Mouse (Mus musculus): Measurements from ENCODE around the gene Nup62cl. TPM values are rescaled to one million over a fixed set of nuclear protein-coding genes. Genes with fewer than 3 reads are reported as not detected.

Nup62cl gene
- total RNA-seq (2023), result not detected

DNA sequence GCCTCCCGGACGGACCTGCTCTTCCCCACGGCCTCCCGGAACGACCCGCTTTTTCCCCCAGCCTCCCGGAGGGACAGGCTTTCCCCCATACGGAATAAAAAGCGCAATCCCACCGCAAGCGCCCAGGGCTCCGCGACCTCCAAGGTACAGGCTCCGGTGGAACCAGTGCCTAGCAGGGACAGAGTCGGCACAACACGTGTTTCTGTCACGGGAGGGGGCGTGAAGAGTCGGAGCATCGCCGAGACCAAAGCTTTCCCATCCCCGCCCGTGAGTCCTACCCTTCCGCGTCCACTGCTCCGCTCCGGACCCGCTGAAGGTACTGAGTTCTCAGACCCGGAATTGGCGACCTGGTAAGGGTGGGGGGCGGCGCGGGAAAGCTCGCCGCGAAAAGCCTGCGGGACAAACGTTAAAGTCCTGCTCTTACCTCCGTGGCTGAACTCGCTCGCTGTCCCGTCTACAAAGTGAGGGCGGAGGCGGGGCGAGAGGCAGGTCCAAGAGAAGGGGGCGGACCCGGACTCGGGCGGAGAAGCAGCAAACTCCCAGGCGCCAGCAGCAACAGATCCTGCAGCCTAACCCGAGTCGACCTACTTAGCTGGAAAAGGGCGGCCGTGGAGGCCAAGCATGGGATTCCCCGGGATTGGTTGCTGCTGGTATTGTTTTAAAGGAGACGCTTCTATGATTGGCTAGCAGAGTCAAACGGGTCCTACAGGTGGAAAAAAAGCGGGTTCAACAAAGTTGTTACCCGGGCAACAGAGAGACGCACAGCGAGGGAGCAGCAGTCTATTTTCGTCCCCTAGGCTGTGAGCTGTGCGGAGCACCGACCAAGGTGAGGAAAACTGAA lies at the start of gene Nup62cl, which contains the start of gene Pih1h3b:
Gene Nup62cl, minus strand, starts transcription at position 578 of the 841 bp plus-strand sequence.
Gene Pih1h3b, plus strand, starts transcription at position 745 of the 841 bp plus-strand sequence.

DNA sequence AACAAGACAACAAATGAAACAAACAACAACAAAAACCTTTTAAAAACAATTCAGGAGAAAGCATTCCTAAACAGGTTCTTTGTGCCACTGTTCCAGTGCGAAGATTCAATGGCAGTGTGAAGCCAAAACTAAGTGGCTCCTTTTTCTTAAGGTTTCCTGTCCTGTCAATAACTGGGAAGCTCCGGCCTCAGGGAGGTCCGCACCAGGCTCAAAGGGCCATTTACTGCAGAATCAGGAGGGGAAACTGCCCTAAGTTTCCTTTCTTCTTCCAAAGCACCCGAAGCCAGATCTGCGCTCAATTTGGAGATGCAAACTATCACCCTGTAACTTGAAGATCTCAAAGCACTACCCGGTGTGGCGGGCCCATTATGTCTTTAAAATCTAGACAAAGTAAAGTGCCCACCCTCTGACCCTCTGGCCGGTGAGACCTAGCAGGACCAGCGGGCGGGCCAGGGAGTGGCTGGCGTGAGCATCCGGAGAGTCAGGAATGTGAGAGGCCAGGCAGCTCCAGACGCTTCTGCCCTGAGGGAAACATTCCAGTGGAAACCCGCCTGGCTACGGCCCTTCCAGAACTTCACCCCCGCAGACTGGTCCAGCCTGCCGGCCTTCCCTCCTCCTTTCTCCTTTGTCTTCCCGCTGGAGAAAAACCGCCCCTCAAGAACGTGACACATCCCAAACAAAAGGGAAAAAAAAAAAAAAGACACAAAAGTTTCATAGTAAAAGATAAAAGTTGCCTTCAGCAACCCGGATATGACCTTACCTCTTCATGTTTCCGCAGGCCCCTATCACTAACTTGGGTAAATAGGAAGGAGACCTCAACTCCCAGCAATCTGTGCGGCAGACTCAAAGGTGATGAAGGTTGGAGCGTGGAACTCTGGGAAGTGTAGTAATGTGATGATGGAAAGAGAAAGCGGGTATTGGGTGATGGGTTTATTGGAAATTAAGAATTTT lies 64.5 kb downstream of the Nup62cl start, which contains the start of gene Rbm41:
Gene Rbm41, minus strand, starts transcription at position 856 of the 951 bp plus-strand sequence.

Other genes with a start within 250 kb of the Nup62cl start
- gene Morc4, start 191.0 kb downstream of the Nup62cl start, total RNA-seq (2023), result not detected
- 28.9 TPM for gene Rbm41, start 64.1 kb downstream of the Nup62cl start, total RNA-seq (2023)
- gene Pih1h3b, start 167 bp upstream of the Nup62cl start, total RNA-seq (2023), result not detected